Mouse (Mus musculus) intestine, embryonic 14.5 days (tissue): ENCODE measurements at regions not wholly inside any gene's neighbourhood (a gene's known extent, or its start where the extent isn't known, plus 50 kb on each side); places are given as distances from the start of the nearest gene placed in this dataset.
"Not testable (repeated sequence)": the region's sequence is repeated elsewhere in the genome, so short reads cannot be mapped to it uniquely, and the experiment has no call there.

Experiments used
- ATAC-seq: fragments of 200-750 bp; cut with Nextera tagmentation; replicated peaks from 2 replicates; pipeline ENCODE4 v1.8.0; 2017; ENCODE audit warnings: low read depth, moderate number of reproducible peaks, moderate TSS enrichment, moderate library complexity; ENCODE audit not compliant: low FRiP score, low TSS enrichment
- DNase-seq: peaks from one replicate; pipeline ENCODE4 v3.0.0-alpha.2; 2018; ENCODE audit warnings: low spot score
- H3K27ac ChIP-seq: fragments of 300-500 bp; sonication (generic); 2 replicates; pipeline ENCODE4 v1.5.1; 2014; ENCODE audit warnings: low read depth, mild to moderate bottlenecking, control low read depth
- H3K27me3 ChIP-seq: fragments of 300-500 bp; sonication (generic); replicated peaks from 2 replicates; pipeline ENCODE4 v1.6.1; 2014; ENCODE audit warnings: low read length, control low read depth; ENCODE audit not compliant: control insufficient read depth, insufficient read depth
- H3K36me3 ChIP-seq: fragments of 300-500 bp; sonication (generic); 2 replicates; pipeline ENCODE4 v1.6.1; 2014; ENCODE audit warnings: low read length, control low read depth; ENCODE audit not compliant: control insufficient read depth, insufficient read depth
- H3K4me1 ChIP-seq: fragments of 300-500 bp; sonication (generic); replicated peaks from 2 replicates; pipeline ENCODE4 v1.6.1; 2014; ENCODE audit warnings: low read length, control low read depth, mixed read lengths; ENCODE audit not compliant: control insufficient read depth, insufficient read depth
- H3K4me2 ChIP-seq: fragments of 300-500 bp; sonication (generic); 2 replicates; pipeline ENCODE4 v1.6.1; 2014; ENCODE audit warnings: low read length
- H3K4me3 ChIP-seq: fragments of 300-500 bp; sonication (generic); 2 replicates; pipeline ENCODE4 v1.5.1; 2014; ENCODE audit warnings: low read depth, low read length, control low read depth, mixed read lengths
- H3K9ac ChIP-seq: fragments of 300-500 bp; sonication (generic); 2 replicates; pipeline ENCODE4 v1.6.1; 2014; ENCODE audit warnings: mild to moderate bottlenecking, low read length
- H3K9me3 ChIP-seq: fragments of 300-500 bp; sonication (generic); 2 replicates; pipeline ENCODE4 v1.6.1; 2016; ENCODE audit warnings: low read length, control low read depth; ENCODE audit not compliant: control insufficient read depth
- WGBS: fragments of 180-500 bp; shearing (Covaris S2); extraction: QIAGEN DNeasy Blood & Tissue Kit; methylation state at CpG from one replicate; pipeline ENCODE4 v1.1.7; 2014; 5-methylcytosine and 5-hydroxymethylcytosine counted together

DNA sequence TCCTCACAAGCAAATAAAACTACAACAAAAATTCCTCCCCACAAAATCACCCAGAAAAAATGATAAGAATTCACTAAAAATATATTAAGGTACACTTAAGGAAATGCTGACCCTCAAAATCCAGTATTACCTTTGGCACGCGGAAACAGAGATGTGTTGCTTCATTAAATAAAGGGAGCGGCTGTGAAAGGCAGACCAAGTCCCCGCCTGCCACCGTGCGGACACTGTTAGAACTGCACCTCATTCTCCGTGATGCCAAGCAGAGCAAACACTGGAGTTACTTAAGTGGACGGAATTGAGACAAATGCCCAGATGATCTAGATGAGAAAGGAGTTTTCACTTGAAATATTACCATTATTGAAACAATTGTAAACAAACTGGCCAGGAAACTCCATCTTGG, 1839.1 kb downstream of the 9330182O14Rik start:
- WGBS = 2% methylated on average over 8 of the region's 8 CpGs
- ATAC-seq (peak; percentile 70; the same call in 1 of the 2 replicates), DNase-seq (peak; percentile 97)

DNA sequence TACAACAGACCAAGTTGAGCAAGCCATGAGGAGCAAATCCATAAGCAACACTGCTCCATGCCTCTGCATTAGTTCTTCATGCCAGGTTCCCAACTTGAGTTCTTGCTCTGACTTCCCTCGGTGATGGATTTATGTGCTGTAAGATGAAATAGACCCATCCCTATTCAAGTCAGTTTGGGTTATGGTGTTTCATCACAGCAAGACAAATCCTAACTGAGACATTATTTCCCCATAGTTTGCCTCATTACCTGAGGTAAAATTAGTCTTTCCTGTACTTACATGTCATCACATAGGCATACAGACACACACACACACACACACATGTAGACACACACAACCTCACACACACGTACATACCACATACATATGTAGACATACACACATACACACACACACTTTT, 1843.0 kb downstream of the 9330182O14Rik start:
- no peak overlapping the region for H3K4me2 ChIP-seq
- ATAC-seq = no peak
- WGBS = 95% methylated on average over 2 of the region's 2 CpGs

More for the DNA sequence above, 1839.1 kb downstream of the 9330182O14Rik start:
- Histone ChIP-seq H3K36me3 (no peaks in the 10 kb centered on the region), H3K27ac (no peak overlapping the region), H3K4me2 (no peak overlapping the region), H3K9me3 (no peaks in the 10 kb centered on the region), H3K9ac (no peak overlapping the region), H3K4me3 (no peak overlapping the region), H3K27me3 (no peaks in the 10 kb centered on the region), H3K4me1 (no peaks in the 10 kb centered on the region)

DNA sequence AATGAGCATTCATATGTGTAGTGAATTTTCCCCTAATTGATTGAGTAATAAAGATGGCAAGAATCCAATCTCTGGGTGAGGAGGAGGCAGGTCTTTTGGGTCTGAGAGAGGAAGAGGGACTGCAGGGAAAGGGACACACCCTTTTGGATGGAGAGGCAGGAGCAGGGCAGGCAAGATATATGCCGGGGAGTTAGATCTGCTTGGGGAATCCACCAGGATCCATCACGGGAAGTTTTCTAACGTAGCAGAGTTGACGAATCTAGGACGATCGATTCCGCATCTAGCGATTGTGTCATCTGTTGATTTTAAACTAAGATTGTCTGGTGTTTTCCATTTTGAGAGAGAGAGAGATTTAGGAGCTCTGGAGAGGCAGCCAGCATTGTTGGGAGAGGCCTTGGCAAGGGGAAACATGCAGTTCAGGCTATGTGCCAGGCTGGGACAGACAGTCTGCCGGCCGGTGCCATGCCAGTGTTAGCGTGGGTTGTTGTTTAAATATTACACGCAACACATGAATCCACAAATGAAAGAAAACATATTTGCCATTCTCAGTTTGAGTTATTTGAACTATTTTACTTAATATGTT, 1843.6 kb downstream of the 9330182O14Rik start:
- H3K4me2 ChIP-seq = no peak overlapping the region
- DNase-seq = no peak
- WGBS = 92% methylated on average over 12 of the region's 12 CpGs
- H3K36me3 ChIP-seq = no peaks in the 10 kb centered on the region
- H3K4me3 ChIP-seq = no peak overlapping the region
- no peak overlapping the region for H3K27ac ChIP-seq
- no peak overlapping the region for H3K9ac ChIP-seq
- H3K4me1 ChIP-seq = no peaks in the 10 kb centered on the region
- H3K9me3 ChIP-seq = no peaks in the 10 kb centered on the region
- ATAC-seq = no peak
- H3K27me3 ChIP-seq = no peaks in the 10 kb centered on the region

More for the DNA sequence above, 1843.0 kb downstream of the 9330182O14Rik start:
- no peak for DNase-seq
- Histone ChIP-seq H3K9ac (no peak overlapping the region), H3K36me3 (no peaks in the 10 kb centered on the region), H3K27ac (no peak overlapping the region), H3K9me3 (no peaks in the 10 kb centered on the region), H3K27me3 (no peaks in the 10 kb centered on the region), H3K4me3 (no peak overlapping the region), H3K4me1 (no peaks in the 10 kb centered on the region)

DNA sequence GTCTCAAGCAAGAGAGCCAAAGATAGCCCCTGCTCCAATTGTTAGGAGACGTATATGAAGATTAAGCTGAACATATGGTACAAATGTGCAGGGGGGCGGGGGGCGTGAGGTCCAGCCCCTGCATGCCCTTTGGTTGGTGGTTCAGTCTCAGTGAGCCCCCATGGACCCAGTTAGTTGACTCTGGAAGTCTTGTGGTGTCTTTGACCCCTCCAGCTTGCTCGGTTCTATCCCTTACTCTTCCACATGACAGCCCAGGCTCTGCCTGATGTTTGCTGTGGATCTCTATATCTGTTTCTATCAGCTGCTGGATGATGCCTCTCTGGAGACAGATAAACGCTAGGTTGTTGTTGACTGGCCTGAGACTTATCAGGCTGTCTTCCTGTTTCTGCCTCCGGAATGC, 1849.1 kb downstream of the 9330182O14Rik start:
- Histone ChIP-seq H3K4me1 (no peaks in the 10 kb centered on the region), H3K4me2 (no peak overlapping the region), H3K27me3 (no peaks in the 10 kb centered on the region), H3K9ac (no peak overlapping the region), H3K4me3 (no peak overlapping the region), H3K9me3 (no peaks in the 10 kb centered on the region), H3K27ac (no peak overlapping the region), H3K36me3 (no peaks in the 10 kb centered on the region)
- ATAC-seq (no peak), DNase-seq (no peak)
- 83% methylated on average over 6 of the region's 6 CpGs for WGBS

DNA sequence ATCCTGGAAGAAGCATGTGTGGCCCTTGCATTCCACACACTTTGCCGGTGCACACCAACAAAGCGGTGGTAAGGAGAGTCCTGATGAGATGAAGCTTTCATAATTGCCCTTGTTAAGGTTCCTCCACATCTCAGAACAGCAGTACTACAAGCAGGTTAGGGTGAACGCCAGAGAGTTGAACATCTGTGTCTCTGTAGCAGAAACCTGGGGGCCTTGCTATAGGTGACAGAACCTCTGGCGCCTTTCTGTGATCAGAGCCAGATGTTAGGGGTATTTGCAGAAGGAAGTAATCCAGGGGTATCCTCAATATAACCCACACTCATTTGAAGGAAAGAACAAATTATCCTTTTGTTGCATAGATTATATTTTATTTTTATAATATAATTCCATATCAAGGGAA, 1850.1 kb downstream of the 9330182O14Rik start:
- H3K4me1 ChIP-seq = no peaks in the 10 kb centered on the region
- H3K4me3 ChIP-seq = no peak overlapping the region
- DNase-seq = no peak
- H3K27ac ChIP-seq = no peak overlapping the region
- no peaks in the 10 kb centered on the region for H3K27me3 ChIP-seq
- no peak overlapping the region for H3K9ac ChIP-seq
- H3K4me2 ChIP-seq = no peak overlapping the region
- H3K36me3 ChIP-seq = no peaks in the 10 kb centered on the region
- H3K9me3 ChIP-seq = no peaks in the 10 kb centered on the region
- 80% methylated on average over 4 of the region's 4 CpGs for WGBS
- no peak for ATAC-seq

DNA sequence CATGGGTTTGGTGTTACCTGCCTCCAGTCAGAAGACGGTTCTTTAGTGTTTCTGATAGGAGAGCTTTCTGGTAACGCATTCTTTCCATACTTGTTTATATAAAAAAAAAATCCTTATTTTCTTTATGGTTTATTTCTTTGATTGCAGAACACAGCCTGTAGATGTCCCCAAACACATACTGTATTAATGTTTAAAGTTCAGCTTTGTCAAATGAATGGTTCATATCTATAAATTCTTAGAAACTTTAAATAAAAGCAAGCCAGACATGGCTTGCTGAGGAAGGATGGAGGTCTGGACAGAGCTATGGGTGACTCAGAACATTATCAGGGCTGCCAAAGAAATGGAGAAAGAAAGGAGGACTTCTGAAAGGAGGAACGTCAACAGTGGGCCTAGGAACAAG, 1852.1 kb downstream of the 9330182O14Rik start:
- H3K36me3 ChIP-seq = no peaks in the 10 kb centered on the region
- DNase-seq = no peak
- H3K9ac ChIP-seq = no peak overlapping the region

DNA sequence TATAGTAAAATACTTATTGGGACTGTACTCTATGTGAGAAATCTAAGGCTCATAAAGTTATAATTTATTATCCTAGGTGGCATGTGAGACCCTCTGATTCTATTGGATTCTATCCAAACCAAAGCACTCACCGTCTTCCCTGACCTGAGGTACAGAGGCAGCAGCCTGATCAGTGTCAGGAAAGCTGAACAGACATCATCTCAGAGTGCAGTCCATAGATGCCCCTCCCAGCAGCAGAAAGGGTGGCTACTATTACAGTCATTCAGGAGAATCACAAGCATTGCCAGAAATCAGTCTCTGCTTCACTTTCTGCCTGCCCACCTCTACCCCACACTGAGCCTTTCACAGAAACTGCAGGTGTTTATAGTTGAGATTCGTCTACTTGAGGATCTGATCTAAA, 1854.9 kb downstream of the 9330182O14Rik start:
- no peak overlapping the region for H3K4me3 ChIP-seq
- H3K36me3 ChIP-seq = no peaks in the 10 kb centered on the region
- no peaks in the 10 kb centered on the region for H3K27me3 ChIP-seq
- no peaks in the 10 kb centered on the region for H3K9me3 ChIP-seq
- H3K4me2 ChIP-seq = no peak overlapping the region
- H3K27ac ChIP-seq = no peak overlapping the region
- no peaks in the 10 kb centered on the region for H3K4me1 ChIP-seq
- no peak overlapping the region for H3K9ac ChIP-seq
- DNase-seq (no peak), ATAC-seq (no peak)
- WGBS = 41% methylated on average over 2 of the region's 2 CpGs

More for the DNA sequence above, 1852.1 kb downstream of the 9330182O14Rik start:
- H3K4me2 ChIP-seq = no peak overlapping the region
- no peak overlapping the region for H3K4me3 ChIP-seq
- H3K27me3 ChIP-seq = no peaks in the 10 kb centered on the region
- no peaks in the 10 kb centered on the region for H3K9me3 ChIP-seq
- no peaks in the 10 kb centered on the region for H3K4me1 ChIP-seq
- no peak overlapping the region for H3K27ac ChIP-seq
- ATAC-seq = no peak
- WGBS = 65% methylated on average over 3 of the region's 3 CpGs

DNA sequence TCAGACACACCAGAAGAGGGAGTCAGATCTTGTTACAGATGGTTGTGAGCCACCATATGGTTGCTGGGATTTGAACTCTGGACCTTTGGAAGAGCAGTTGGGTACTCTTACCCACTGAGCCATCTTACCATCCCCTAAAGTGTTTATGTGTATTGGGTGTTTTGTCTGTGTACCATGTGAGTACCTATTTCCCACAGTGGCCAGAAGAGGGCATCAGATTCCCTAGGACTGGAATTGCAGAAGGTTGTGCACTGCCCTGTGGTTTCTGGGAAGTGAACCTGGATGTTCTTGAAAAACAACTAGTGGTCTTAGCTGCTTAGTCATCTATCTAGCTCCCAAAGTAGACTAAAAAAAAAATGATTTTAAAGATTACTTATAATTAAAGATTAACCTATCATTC, 1857.7 kb downstream of the 9330182O14Rik start:
- Histone ChIP-seq H3K27ac (no peak overlapping the region), H3K9ac (no peak overlapping the region), H3K4me1 (no peaks in the 10 kb centered on the region), H3K4me2 (no peak overlapping the region), H3K9me3 (no peaks in the 10 kb centered on the region), H3K27me3 (no peaks in the 10 kb centered on the region), H3K36me3 (no peaks in the 10 kb centered on the region), H3K4me3 (no peak overlapping the region)
- DNase-seq (no peak), ATAC-seq (no peak)

DNA sequence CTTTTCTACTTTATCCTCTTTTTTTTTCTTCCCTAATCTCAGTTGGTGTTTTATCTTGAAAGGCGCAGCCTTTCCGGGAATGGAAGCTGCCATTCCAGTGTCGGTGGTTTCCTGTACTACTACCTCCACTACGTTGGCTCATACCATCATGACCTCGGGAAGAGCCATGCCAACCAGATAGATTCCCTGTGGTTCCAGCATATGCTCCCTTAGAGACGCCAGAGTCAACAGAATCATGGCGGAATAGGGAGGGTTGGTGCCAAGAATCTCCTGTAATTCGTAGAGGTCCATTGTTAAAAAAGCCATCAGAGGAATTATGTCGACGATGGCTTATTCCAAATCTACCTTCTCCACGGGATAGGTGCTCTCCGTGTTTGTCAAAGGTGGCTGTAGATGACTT, 1898.1 kb downstream of the 9330182O14Rik start:
- ATAC-seq, H3K9me3 ChIP-seq, H3K27me3 ChIP-seq, DNase-seq, H3K4me3 ChIP-seq, H3K36me3 ChIP-seq, H3K9ac ChIP-seq, H3K4me2 ChIP-seq, H3K27ac ChIP-seq, H3K4me1 ChIP-seq: not testable (repeated sequence)
- WGBS = 93% methylated on average over 12 of the region's 12 CpGs
